Mouse (Mus musculus) macrophage (primary cell): ENCODE measurements at regions not wholly inside any gene's neighbourhood (a gene's known extent, or its start where the extent isn't known, plus 50 kb on each side); places are given as distances from the start of the nearest gene placed in this dataset.

Experiments
- H3K27ac ChIP-seq: fragments of 350-480 bp; formaldehyde crosslinking; 2 replicates; pipeline ENCODE4 v1.9.0; 2021
- H3K36me3 ChIP-seq: fragments of 350-480 bp; formaldehyde crosslinking; 2 replicates; pipeline ENCODE4 v1.9.0; 2021; ENCODE audit errors: inconsistent target
- H3K4me3 ChIP-seq: fragments of 350-480 bp; formaldehyde crosslinking; 2 replicates; pipeline ENCODE4 v1.9.0; 2021; ENCODE audit errors: inconsistent target
- H3K79me2 ChIP-seq: fragments of 350-480 bp; formaldehyde crosslinking; 2 replicates; pipeline ENCODE4 v1.9.0; 2021; ENCODE audit errors: inconsistent target
- WGBS: methylation state at CpG from one replicate; pipeline ENCODE4 v1.1.7; 2026; ENCODE audit warnings: inconsistent platforms; ENCODE audit not compliant: missing documents; 5-methylcytosine and 5-hydroxymethylcytosine counted together

- Histone ChIP-seq H3K79me2 (no peaks in the 10 kb centered on the region), H3K36me3 (no peaks in the 10 kb centered on the region), H3K27ac (no peak overlapping the region), H3K4me3 (no peak overlapping the region)
- WGBS: 63% methylated on average over 3 of the region's 3 CpGs
Measured at GRCm38 (mm10) chr1:154147001-154147571, 53.9 kb upstream of the Zfp648 start.

- Histone ChIP-seq H3K36me3 (no peaks in the 10 kb centered on the region), H3K27ac (no peak overlapping the region), H3K4me3 (no peak overlapping the region), H3K79me2 (no peaks in the 10 kb centered on the region)
- 93% methylated on average over 10 of the region's 10 CpGs for WGBS
Measured at GRCm38 (mm10) chr1:154148948-154149347, 52.0 kb upstream of the Zfp648 start.

DNA sequence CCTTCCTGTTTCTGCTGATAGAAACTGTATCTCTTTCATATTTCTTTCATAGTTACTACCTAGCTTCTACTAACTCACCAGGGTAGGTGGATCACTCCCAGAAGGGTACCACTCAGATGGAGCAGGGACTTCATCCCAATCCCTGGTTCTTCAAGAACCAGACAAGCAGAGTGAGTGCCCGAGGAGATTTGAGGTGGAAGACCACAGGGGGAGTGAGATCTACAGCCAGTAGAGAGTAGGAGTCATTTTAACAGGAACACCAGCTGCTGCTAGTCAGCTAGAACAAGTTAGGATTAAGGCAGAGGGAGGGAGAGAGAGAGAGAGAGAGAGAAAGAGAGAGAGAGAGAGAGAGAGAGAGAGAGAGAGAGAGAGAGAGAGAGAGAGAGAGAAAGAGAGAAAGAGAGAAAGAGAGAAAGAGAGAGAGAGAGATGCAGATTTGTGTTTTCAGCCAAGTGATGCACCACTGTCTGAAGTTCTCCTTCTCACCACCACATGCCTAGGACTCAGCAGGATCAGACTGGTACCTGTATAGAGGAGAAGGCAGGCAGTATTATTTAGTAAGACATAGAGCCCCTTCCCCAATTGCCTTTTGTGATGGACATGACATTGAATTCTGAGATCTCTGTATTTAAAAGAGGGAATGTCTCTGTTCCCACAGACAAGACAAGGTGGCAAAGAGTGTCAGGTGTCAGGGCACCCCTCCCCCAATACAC lies 51.4 kb upstream of the Zfp648 start:
- Histone ChIP-seq H3K4me3 (no peak overlapping the region), H3K27ac (no peak overlapping the region), H3K79me2 (no peaks in the 10 kb centered on the region), H3K36me3 (no peaks in the 10 kb centered on the region)
- WGBS: 57% methylated on average over 1 of the region's 1 CpGs

DNA sequence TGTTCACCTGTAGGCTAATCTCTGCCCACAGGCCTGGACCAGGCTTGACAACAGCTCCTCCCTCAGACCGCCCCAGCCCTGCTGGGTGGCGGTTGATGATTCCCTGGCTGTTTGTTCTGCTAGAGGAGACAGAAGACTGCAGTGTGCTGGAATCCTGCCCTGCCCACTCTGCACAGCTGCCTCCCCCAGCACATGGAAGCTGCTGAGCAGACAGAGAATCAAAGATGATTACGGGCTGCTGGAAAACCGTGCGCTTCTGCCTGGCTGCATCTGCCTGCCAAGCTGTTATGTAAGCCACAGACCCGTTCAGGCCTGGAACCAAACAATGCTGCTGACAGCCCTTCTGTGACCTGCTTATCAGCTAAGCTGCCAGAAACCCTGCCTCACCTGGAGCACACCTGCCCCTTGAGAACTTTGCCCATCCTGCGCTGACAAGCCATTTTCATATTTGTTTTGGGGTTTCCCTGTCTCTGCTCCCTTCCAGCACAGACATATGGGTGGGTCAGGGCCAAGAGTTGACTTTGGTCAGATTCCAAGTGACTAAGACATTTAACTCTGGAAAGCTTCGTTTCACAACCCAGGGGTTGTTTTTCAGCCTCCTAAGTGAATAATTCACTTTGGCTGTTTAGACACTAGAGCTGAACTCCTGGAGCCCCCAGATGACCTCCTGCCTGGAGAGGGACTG lies 50.7 kb upstream of the Zfp648 start:
- WGBS: 74% methylated on average over 8 of the region's 8 CpGs
- Histone ChIP-seq H3K27ac (no peak overlapping the region), H3K79me2 (no peaks in the 10 kb centered on the region), H3K4me3 (no peak overlapping the region), H3K36me3 (no peaks in the 10 kb centered on the region)
